Mouse (Mus musculus): Measurements from ENCODE around the gene Bin2. TPM values are rescaled to one million over a fixed set of nuclear protein-coding genes. Genes with fewer than 3 reads are reported as not detected.
A peak's percentile ranks its signal among the peaks of the same experiment; 100 is the strongest.

The Bin2 gene
- total RNA-seq, 2 experiments from 2014 or later: 275 to 324 TPM

GRCm38 (mm10) chr15:100655201-100655600 lies 14.2 kb downstream of the Bin2 start:
- no peak for ATAC-seq (ENCODE audit: poor library complexity, severe bottlenecking)

GRCm38 (mm10) chr15:100654271-100654670 lies 15.1 kb downstream of the Bin2 start:
- no peak for ATAC-seq (ENCODE audit: poor library complexity, severe bottlenecking)

GRCm38 (mm10) chr15:100651610-100652009 lies 17.7 kb downstream of the Bin2 start:
- no peak for ATAC-seq (ENCODE audit: poor library complexity, severe bottlenecking)

- ATAC-seq (ENCODE audit: poor library complexity, severe bottlenecking): no peak
These were observed 19.2 kb downstream of the Bin2 start for GRCm38 (mm10) chr15:100650111-100650510.

- no peak for ATAC-seq (ENCODE audit: poor library complexity, severe bottlenecking)
These were observed 23.2 kb downstream of the Bin2 start for GRCm38 (mm10) chr15:100646161-100646560.

- no peak for ATAC-seq (ENCODE audit: poor library complexity, severe bottlenecking)
These were observed 26.9 kb downstream of the Bin2 start for GRCm38 (mm10) chr15:100642451-100642850.

- ATAC-seq (ENCODE audit: poor library complexity, severe bottlenecking): no peak
These were observed 28.0 kb downstream of the Bin2 start for GRCm38 (mm10) chr15:100641226-100641810.

- ATAC-seq (ENCODE audit: poor library complexity, severe bottlenecking): no peak
These were observed 29.2 kb downstream of the Bin2 start for GRCm38 (mm10) chr15:100639972-100640750.

- peak; percentile 50 for ATAC-seq (ENCODE audit: poor library complexity, severe bottlenecking)
These were observed 31.7 kb downstream of the Bin2 start for GRCm38 (mm10) chr15:100637661-100638060.

GRCm38 (mm10) chr15:100636700-100637501 lies 32.5 kb downstream of the Bin2 start, which contains the start of gene Smagp:
Gene Smagp (minus strand): TSS chr15:100636940.
- ATAC-seq (ENCODE audit: poor library complexity, severe bottlenecking): peak; percentile 33

- no peak for ATAC-seq (ENCODE audit: poor library complexity, severe bottlenecking)
These were observed 33.3 kb downstream of the Bin2 start for GRCm38 (mm10) chr15:100635851-100636645.

- ATAC-seq (ENCODE audit: poor library complexity, severe bottlenecking): no peak
These were observed 34.1 kb downstream of the Bin2 start for GRCm38 (mm10) chr15:100635239-100635638.

- no peak for ATAC-seq (ENCODE audit: poor library complexity, severe bottlenecking)
These were observed 36.0 kb downstream of the Bin2 start for GRCm38 (mm10) chr15:100633341-100633740.

GRCm38 (mm10) chr15:100632323-100632722 lies 37.0 kb downstream of the Bin2 start:
- ATAC-seq (ENCODE audit: poor library complexity, severe bottlenecking): no peak

- peak; percentile 80 for ATAC-seq (ENCODE audit: poor library complexity, severe bottlenecking)
These were observed 37.7 kb downstream of the Bin2 start for GRCm38 (mm10) chr15:100631454-100632170.

- no peak for ATAC-seq (ENCODE audit: poor library complexity, severe bottlenecking)
These were observed 39.2 kb downstream of the Bin2 start for GRCm38 (mm10) chr15:100630126-100630525.

- ATAC-seq (ENCODE audit: poor library complexity, severe bottlenecking): no peak
These were observed 40.6 kb downstream of the Bin2 start for GRCm38 (mm10) chr15:100628797-100629196.

GRCm38 (mm10) chr15:100627774-100628370 lies 41.5 kb downstream of the Bin2 start:
- ATAC-seq (ENCODE audit: poor library complexity, severe bottlenecking): no peak

GRCm38 (mm10) chr15:100627287-100627686 lies 42.1 kb downstream of the Bin2 start:
- no peak for ATAC-seq (ENCODE audit: poor library complexity, severe bottlenecking)

GRCm38 (mm10) chr15:100624435-100624834 lies 44.9 kb downstream of the Bin2 start:
- no peak for ATAC-seq (ENCODE audit: poor library complexity, severe bottlenecking)

All from megakaryocyte, adult 5-6 weeks (primary cell).